Mouse (Mus musculus) neural tube, embryonic 15.5 days (tissue): ENCODE data around the gene Dtx3. TPM values are rescaled to one million over a fixed set of nuclear protein-coding genes. Genes with fewer than 3 reads are reported as not detected.

Experiments used
- ATAC-seq: fragments of 200-750 bp; cut with Nextera tagmentation; 2 replicates; pipeline ENCODE4 v1.8.0; 2017; ENCODE audit warnings: mild to moderate bottlenecking, moderate TSS enrichment, moderate library complexity; ENCODE audit not compliant: low FRiP score
- H3K27ac ChIP-seq: fragments of 300-500 bp; sonication (generic); replicated peaks from 2 replicates; pipeline ENCODE4 v1.5.1; 2015; ENCODE audit warnings: mild to moderate bottlenecking, inconsistent platforms
- H3K27me3 ChIP-seq: fragments of 300-500 bp; sonication (generic); replicated peaks from 2 replicates; pipeline ENCODE4 v1.6.1; 2015; ENCODE audit warnings: inconsistent platforms
- H3K36me3 ChIP-seq: fragments of 300-500 bp; sonication (generic); 2 replicates; pipeline ENCODE4 v1.6.1; 2015; ENCODE audit warnings: inconsistent platforms
- H3K4me1 ChIP-seq: fragments of 300-500 bp; sonication (generic); 2 replicates; pipeline ENCODE4 v1.6.1; 2015; ENCODE audit warnings: inconsistent platforms
- H3K4me2 ChIP-seq: fragments of 300-500 bp; sonication (generic); 2 replicates; pipeline ENCODE4 v1.6.1; 2015; ENCODE audit warnings: inconsistent platforms, mild to moderate bottlenecking, moderate library complexity
- H3K4me3 ChIP-seq: fragments of 300-500 bp; sonication (generic); replicated peaks from 2 replicates; pipeline ENCODE4 v1.5.1; 2015; ENCODE audit warnings: mild to moderate bottlenecking, inconsistent platforms
- H3K9ac ChIP-seq: fragments of 300-500 bp; sonication (generic); replicated peaks from 2 replicates; pipeline ENCODE4 v1.6.1; 2015; ENCODE audit warnings: mild to moderate bottlenecking, inconsistent platforms
- H3K9me3 ChIP-seq: fragments of 300-500 bp; sonication (generic); replicated peaks from 2 replicates; pipeline ENCODE4 v1.6.1; 2016; ENCODE audit warnings: inconsistent platforms
- WGBS: fragments of 180-500 bp; shearing (Covaris S2); methylation state at CpG from one replicate; pipeline ENCODE4 v1.1.7; 2015; ENCODE audit warnings: mixed read lengths; 5-methylcytosine and 5-hydroxymethylcytosine counted together
- polyA plus RNA-seq: library from polyadenylated mRNA; unstranded; fragments of >200 nt; fragmentation: Nextera tagmentation; extraction: Ambion mirVana; gene quantifications from 2 replicates; pipeline ENCODE4 v1.2.1, GENCODE M21; 2015

Gene Dtx3
- polyA plus RNA-seq, 1 experiment from 2014 or later: 245 TPM

- no peaks in the 10 kb centered on the region for H3K9me3 ChIP-seq
- 79% methylated on average over 4 of the region's 4 CpGs for WGBS
- H3K27me3 ChIP-seq: peaks cover 39% of the 10 kb centered on the region
- peaks cover 7% of the 10 kb centered on the region; the same call in 1 of the 2 replicates for H3K36me3 ChIP-seq
- no peak overlapping the region for H3K9ac ChIP-seq
- H3K4me2 ChIP-seq: no peak overlapping the region
- H3K27ac ChIP-seq: no peak overlapping the region
- peaks cover 37% of the 10 kb centered on the region for H3K4me1 ChIP-seq
- no peak overlapping the region for H3K4me3 ChIP-seq
- ATAC-seq: no peak
These were observed 12.9 kb downstream of the Dtx3 start for GRCm38 (mm10) chr10:127182624-127183023.

- no peak overlapping the region for H3K4me2 ChIP-seq
- H3K9ac ChIP-seq: no peak overlapping the region
- H3K4me3 ChIP-seq: no peak overlapping the region
- peaks cover 4% of the 10 kb centered on the region; the same call in 1 of the 2 replicates for H3K36me3 ChIP-seq
- WGBS: 80% methylated on average over 6 of the region's 6 CpGs
- H3K27ac ChIP-seq: no peak overlapping the region
- no peak for ATAC-seq
- H3K27me3 ChIP-seq: peaks cover 50% of the 10 kb centered on the region
- H3K9me3 ChIP-seq: no peaks in the 10 kb centered on the region
- H3K4me1 ChIP-seq: peaks cover 35% of the 10 kb centered on the region
These were observed 14.0 kb downstream of the Dtx3 start for GRCm38 (mm10) chr10:127181566-127181965.

GRCm38 (mm10) chr10:127180695-127181047 lies 14.9 kb downstream of the Dtx3 start:
- Histone ChIP-seq H3K4me1 (peaks cover 35% of the 10 kb centered on the region), H3K4me2 (peak overlapping the region; percentile 48)

GRCm38 (mm10) chr10:127179871-127180694 lies 15.4 kb downstream of the Dtx3 start, which contains the start of gene Slc26a10:
Slc26a10 (minus strand) TSS chr10:127180645.
- Histone ChIP-seq H3K9ac (0 out of 2 replicates have a peak within 1 kb of the TSS, but pooled peaks have one; percentile 21), H3K27ac (no peak within 1 kb of the TSS), H3K4me2 (peak within 1 kb of the TSS; percentile 48), H3K4me3 (peak within 1 kb of the TSS; percentile 20), H3K4me1 (peaks cover 35% of the 10 kb centered on the region), H3K27me3 (peaks cover 63% of the 10 kb centered on the region), H3K36me3 (0 out of 2 replicates have a peak, but pooled peaks cover 3% of the 10 kb centered on the region), H3K9me3 (no peaks in the 10 kb centered on the region)
- ATAC-seq: no peak
- 1% methylated on average over 34 of the region's 34 CpGs for WGBS

More at GRCm38 (mm10) chr10:127180695-127181047, 14.9 kb downstream of the Dtx3 start:
- no peak overlapping the region for H3K27ac ChIP-seq
- peaks cover 59% of the 10 kb centered on the region for H3K27me3 ChIP-seq
- peaks cover 3% of the 10 kb centered on the region; the same call in 1 of the 2 replicates for H3K36me3 ChIP-seq
- no peaks in the 10 kb centered on the region for H3K9me3 ChIP-seq
- H3K4me3 ChIP-seq: no peak overlapping the region
- 0 out of 2 replicates have a peak overlapping the region, but pooled peaks have one; percentile 21 for H3K9ac ChIP-seq
- WGBS: 22% methylated on average over 3 of the region's 3 CpGs
- no peak for ATAC-seq

DNA sequence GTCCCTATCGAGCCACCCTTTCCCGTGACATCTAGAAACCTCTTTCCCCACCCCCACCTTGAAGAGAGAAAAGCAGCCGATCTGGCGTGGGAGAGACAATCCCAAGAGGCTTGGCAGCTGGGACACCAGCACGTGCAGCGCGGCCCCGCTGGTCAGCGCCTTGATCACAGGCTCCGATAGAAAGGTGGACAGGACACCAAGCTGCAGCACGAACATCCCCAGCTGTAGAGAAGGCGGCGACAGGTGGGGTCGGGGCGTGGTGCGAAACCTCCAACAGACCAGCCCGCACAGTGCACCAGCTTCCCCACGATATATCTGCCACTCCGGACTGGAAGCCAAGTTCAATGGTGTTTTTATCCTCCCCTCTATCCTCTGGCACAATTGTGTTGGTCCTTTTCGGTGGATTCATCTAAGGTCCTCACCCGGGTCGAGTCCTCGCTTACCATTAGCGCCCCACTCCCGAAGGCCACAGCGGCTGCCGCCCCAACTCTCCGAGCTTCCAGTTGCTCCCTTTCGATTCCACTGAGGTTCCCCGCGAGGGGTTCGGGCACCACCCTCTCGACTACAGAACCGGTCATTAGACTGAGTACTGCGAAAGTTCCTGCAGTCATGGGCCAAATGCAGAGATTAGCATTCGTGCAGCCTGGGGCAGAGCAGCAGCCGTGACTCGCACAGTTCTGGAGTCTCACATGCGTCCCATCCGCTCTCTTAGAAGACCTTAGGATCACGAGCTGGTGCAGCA lies 17.1 kb downstream of the Dtx3 start:
- 2% methylated on average over 41 of the region's 41 CpGs for WGBS
- H3K9ac ChIP-seq: no peak overlapping the region
- H3K4me3 ChIP-seq: peak overlapping the region; percentile 27
- no peaks in the 10 kb centered on the region for H3K9me3 ChIP-seq
- peak overlapping the region; percentile 57 for H3K4me2 ChIP-seq
- peaks cover 8% of the 10 kb centered on the region; the same call in 1 of the 2 replicates for H3K36me3 ChIP-seq
- no peak overlapping the region for H3K27ac ChIP-seq
- peaks cover 27% of the 10 kb centered on the region for H3K4me1 ChIP-seq
- H3K27me3 ChIP-seq: peaks cover 67% of the 10 kb centered on the region
- no peak for ATAC-seq

- H3K4me3 ChIP-seq: peak overlapping the region; percentile 27
- peaks cover 27% of the 10 kb centered on the region for H3K4me1 ChIP-seq
- peaks cover 64% of the 10 kb centered on the region for H3K27me3 ChIP-seq
- peaks cover 11% of the 10 kb centered on the region for H3K36me3 ChIP-seq
- peak overlapping the region; percentile 57 for H3K4me2 ChIP-seq
- H3K27ac ChIP-seq: no peak overlapping the region
- WGBS: 2% methylated on average over 23 of the region's 23 CpGs
- H3K9ac ChIP-seq: no peak overlapping the region
- ATAC-seq: peak; percentile 58; the same call in 1 of the 2 replicates
- H3K9me3 ChIP-seq: no peaks in the 10 kb centered on the region
These were observed 17.8 kb downstream of the Dtx3 start for GRCm38 (mm10) chr10:127177719-127178118.

DNA sequence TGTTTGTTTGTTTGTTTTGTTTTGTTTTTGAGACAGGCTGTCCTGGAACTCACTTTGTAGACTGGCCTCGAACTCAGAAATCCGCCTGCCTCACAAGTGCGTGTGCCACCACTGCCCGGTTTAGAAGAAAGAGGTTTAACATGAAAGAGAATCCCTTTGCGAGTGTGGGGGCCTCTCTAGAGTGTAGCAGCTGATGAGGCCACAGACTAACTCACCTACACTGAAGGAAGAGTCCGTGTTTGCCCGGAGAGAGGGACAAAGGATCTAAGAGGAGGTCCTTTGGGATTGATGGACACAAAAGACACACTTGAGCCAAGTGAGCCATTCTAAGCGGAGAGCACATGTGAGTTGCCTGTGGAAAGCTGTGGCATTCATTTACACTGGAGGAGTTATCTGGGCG lies 18.3 kb downstream of the Dtx3 start:
- Histone ChIP-seq H3K27me3 (peaks cover 64% of the 10 kb centered on the region), H3K4me2 (peak overlapping the region; percentile 57)
- ATAC-seq: no peak

GRCm38 (mm10) chr10:127176756-127177155 lies 18.8 kb downstream of the Dtx3 start:
- Histone ChIP-seq H3K9ac (no peak overlapping the region), H3K27ac (no peak overlapping the region), H3K9me3 (no peaks in the 10 kb centered on the region), H3K4me3 (no peak overlapping the region), H3K27me3 (peaks cover 66% of the 10 kb centered on the region), H3K4me2 (no peak overlapping the region), H3K36me3 (peaks cover 18% of the 10 kb centered on the region), H3K4me1 (peaks cover 27% of the 10 kb centered on the region)
- WGBS: 12% methylated on average over 7 of the region's 7 CpGs
- ATAC-seq: no peak

More for the DNA sequence above, 18.3 kb downstream of the Dtx3 start:
- no peaks in the 10 kb centered on the region for H3K9me3 ChIP-seq
- H3K27ac ChIP-seq: no peak overlapping the region
- peak overlapping the region; percentile 27; the same call in 1 of the 2 replicates for H3K4me3 ChIP-seq
- peaks cover 27% of the 10 kb centered on the region for H3K4me1 ChIP-seq
- 20% methylated on average over 9 of the region's 9 CpGs for whole genome bisulfite sequencing
- no peak overlapping the region for H3K9ac ChIP-seq
- H3K36me3 ChIP-seq: peaks cover 13% of the 10 kb centered on the region

DNA sequence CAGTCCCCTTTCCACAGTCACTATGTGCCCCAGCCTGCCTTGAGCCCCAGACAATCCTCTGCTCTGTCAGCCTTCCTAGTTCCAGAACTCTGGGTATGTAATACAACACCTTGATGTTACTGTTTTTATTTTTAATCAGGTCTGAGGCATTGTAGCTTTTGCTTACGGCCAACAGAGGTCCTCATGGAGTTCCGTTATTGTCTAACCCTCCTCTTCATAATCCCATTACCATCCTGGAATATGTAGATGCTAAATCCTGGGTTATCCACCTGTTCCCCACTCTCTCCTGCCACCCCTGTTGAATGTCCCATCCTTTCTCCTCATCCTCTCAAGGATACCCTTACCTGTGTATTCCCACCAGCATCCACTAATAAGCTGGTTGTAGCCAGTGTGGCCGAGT lies 19.3 kb downstream of the Dtx3 start:
- peaks cover 23% of the 10 kb centered on the region for H3K36me3 ChIP-seq
- ATAC-seq: no peak
- 45% methylated on average over 3 of the region's 3 CpGs for WGBS
- H3K4me1 ChIP-seq: peaks cover 27% of the 10 kb centered on the region
- H3K9me3 ChIP-seq: no peaks in the 10 kb centered on the region
- H3K27me3 ChIP-seq: peaks cover 68% of the 10 kb centered on the region
- no peak overlapping the region for H3K4me3 ChIP-seq
- no peak overlapping the region for H3K9ac ChIP-seq
- H3K27ac ChIP-seq: no peak overlapping the region
- H3K4me2 ChIP-seq: no peak overlapping the region

- H3K9ac ChIP-seq: no peak overlapping the region
- no peak for ATAC-seq
- no peaks in the 10 kb centered on the region for H3K9me3 ChIP-seq
- H3K27me3 ChIP-seq: peaks cover 67% of the 10 kb centered on the region
- peaks cover 32% of the 10 kb centered on the region for H3K4me1 ChIP-seq
- H3K4me2 ChIP-seq: no peak overlapping the region
- no peak overlapping the region for H3K27ac ChIP-seq
- 90% methylated on average over 7 of the region's 7 CpGs for WGBS
- peaks cover 31% of the 10 kb centered on the region for H3K36me3 ChIP-seq
- H3K4me3 ChIP-seq: no peak overlapping the region
These were observed 21.4 kb downstream of the Dtx3 start for GRCm38 (mm10) chr10:127174170-127174569.

GRCm38 (mm10) chr10:127173148-127174065 lies 22.1 kb downstream of the Dtx3 start:
- Histone ChIP-seq H3K4me3 (no peak overlapping the region), H3K27ac (no peak overlapping the region), H3K4me1 (peaks cover 27% of the 10 kb centered on the region), H3K4me2 (no peak overlapping the region), H3K27me3 (peaks cover 68% of the 10 kb centered on the region), H3K9ac (no peak overlapping the region), H3K36me3 (peaks cover 35% of the 10 kb centered on the region), H3K9me3 (no peaks in the 10 kb centered on the region)
- 84% methylated on average over 16 of the region's 16 CpGs for WGBS
- ATAC-seq: no peak
